Mouse (Mus musculus) MEL (cell line): ENCODE measurements around the gene Cemip.

ENCODE experiments used
- CTCF ChIP-seq, 3 experiments: IDR thresholded peaks in 2 of 3; conservative IDR thresholded peaks in 1 of 3; 2 replicates each; pipeline ENCODE4 v1.5.1; 2011 to 2012; ENCODE audit warnings: low read length in 3 of 3, low read depth in 2 of 3, mild to moderate bottlenecking in 2 of 3, improper control_type of control experiment in 1 of 3, inconsistent platforms in 1 of 3, mixed read lengths in 1 of 3, moderate library complexity in 1 of 3; ENCODE audit not compliant: control insufficient read depth in 1 of 3, insufficient read depth in 1 of 3, poor library complexity in 1 of 3, severe bottlenecking in 1 of 3
- SIN3A ChIP-seq: IDR thresholded peaks from 2 replicates; pipeline ENCODE4 v1.6.1; 2012; ENCODE audit warnings: low read length, improper control_type of control experiment, inconsistent platforms
- SMC3 ChIP-seq: IDR thresholded peaks from 2 replicates; pipeline ENCODE4 v1.6.1; 2011; ENCODE audit warnings: low read depth, low read length, improper control_type of control experiment

DNA sequence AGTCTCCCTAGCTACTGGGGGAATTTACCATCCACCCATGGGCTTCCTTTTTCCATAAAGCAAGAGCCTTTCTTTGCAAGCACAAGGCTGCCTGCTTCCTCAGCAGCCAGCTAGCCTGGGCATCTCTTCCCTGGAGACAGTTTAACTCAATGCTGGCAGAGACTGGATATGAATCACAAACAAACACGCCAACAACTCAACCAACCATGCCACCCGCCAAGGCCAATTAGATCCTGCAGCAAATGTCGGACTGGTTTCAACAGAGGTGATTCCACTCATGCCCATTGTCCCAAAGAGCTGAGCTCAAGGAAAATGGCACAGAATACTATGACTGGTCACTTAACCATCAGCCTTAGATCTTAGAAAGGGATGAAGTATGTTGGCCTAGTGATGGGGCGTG is 97.0 kb downstream of the Cemip start:
- TF ChIP-seq SIN3A (no peak), SMC3 (no peak), CTCF (IDR thresholded peaks at IDR 0.05 in 2 of 3, conservative IDR thresholded peaks at IDR 0.05 in 1 of 3; ENCODE audit: control insufficient read depth in 1 of 3, insufficient read depth in 1 of 3, low read depth in 2 of 3, low read length in 3 of 3, poor library complexity in 1 of 3, severe bottlenecking in 1 of 3) (no peak)
